Mouse (Mus musculus): ENCODE results near the gene Apobec4.

DNA sequence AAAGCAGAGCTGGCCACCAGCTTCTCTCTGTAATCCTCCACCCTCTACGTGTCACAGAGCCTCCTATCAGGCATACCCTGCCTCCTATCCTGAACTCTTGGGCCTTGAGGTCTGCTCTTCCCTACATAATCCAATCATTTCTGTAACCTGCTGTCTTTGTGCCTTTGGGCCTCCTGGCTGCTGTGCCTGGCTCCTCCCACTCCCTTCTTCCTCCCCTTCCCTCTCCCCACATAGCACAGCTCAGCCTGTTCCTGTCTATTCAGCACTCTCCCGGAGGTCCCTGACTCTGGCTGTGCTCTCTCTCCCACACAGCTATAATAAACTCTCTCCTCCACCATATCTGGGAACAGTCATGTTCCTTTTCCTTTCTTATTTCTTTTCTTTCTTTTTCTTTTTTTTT is 49.5 kb downstream of the Apobec4 start, which contains the start of gene Ncf2:
- TF ChIP-seq CTCF (IDR thresholded peaks at IDR 0.05; ENCODE audit: insufficient read depth, low read length) (no peak), POLR2A (IDR thresholded peaks at IDR 0.05; ENCODE audit: borderline replicate concordance, extremely low read depth, low read depth, low read length) (no peak)
